Mouse (Mus musculus): Measurements from ENCODE around the gene Gm3500.

The Gm3500 gene

GRCm38 (mm10) chr14:5388949-5389348 lies at the start of gene Gm3500:
Gene Gm3500, minus strand, starts transcription at chr14:5389049.
- in situ Hi-C loops (cut with MboI, MseI), result loop anchor here (25.0 kb wide), 1 partner anchor 348 kb away; the partner anchor contains the start of gene Gm3373

- in situ Hi-C loops (cut with MboI, MseI), result loop anchor here (25.0 kb wide), 1 partner anchor 1073 kb away; no protein-coding TSS in a partner anchor
These were observed 54.0 kb downstream of the Gm3500 start, which contains the start of gene Gm3542 for GRCm38 (mm10) chr14:5334828-5335227. Gene Gm3542, minus strand, starts transcription at chr14:5334928.

Measured in T-helper 1 cell (primary cell).